Mouse (Mus musculus) kidney, adult 8-10 months (tissue): ENCODE results near the gene Fcnb.

Experiments used
- DNase-seq, 2 experiments: peaks; one replicate each; pipeline ENCODE4 v3.0.0; 2022

The Fcnb gene

GRCm38 (mm10) chr2:28075616-28076187 lies 9.0 kb downstream of the Fcnb start:
- DNase-seq = no peak

- DNase-seq = no peak
Observed at GRCm38 (mm10) chr2:28068537-28068878, 16.2 kb downstream of the Fcnb start.

- DNase-seq = no peak
Observed at GRCm38 (mm10) chr2:28067821-28068536, 16.7 kb downstream of the Fcnb start.

DNA sequence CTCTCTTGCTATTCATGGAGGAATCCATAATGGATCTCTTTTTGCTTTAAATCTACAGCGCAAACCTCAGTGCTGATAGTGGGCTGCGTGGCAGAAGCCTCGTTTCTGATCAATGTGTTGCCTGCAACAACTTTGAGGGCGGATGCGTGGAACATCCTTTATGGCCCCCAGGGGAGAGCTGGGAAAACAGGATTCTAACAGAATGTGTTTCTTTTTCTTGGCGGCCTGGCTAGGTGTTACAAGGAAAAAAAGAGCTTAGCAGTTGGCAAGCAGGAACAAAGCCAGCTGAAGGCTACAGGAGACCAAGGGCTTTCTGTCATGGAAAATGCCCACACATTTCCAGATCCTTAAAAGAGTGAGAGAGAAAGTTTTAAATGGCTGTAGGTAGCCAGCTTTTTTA lies 17.5 kb downstream of the Fcnb start:
- no peak for DNase-seq

DNA sequence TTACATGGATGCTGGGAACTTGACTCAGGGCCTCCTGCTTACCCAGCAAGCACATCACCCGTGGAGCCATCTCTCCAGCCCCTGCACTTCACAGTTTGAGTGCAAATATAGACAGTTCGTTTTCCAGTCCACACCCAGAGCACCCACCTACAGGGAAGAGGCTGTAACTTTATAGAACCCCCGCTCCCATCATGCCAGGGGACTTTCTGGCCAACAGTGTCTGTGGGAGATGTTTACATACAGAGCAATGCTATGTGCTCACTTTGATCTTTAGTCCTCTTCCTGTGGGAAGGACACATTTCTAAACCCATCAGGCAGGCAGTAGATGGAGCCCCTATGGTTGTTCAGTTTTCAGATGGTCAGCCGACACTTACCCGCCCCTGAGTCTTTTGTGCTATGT lies 18.0 kb downstream of the Fcnb start:
- no peak for DNase-seq

DNA sequence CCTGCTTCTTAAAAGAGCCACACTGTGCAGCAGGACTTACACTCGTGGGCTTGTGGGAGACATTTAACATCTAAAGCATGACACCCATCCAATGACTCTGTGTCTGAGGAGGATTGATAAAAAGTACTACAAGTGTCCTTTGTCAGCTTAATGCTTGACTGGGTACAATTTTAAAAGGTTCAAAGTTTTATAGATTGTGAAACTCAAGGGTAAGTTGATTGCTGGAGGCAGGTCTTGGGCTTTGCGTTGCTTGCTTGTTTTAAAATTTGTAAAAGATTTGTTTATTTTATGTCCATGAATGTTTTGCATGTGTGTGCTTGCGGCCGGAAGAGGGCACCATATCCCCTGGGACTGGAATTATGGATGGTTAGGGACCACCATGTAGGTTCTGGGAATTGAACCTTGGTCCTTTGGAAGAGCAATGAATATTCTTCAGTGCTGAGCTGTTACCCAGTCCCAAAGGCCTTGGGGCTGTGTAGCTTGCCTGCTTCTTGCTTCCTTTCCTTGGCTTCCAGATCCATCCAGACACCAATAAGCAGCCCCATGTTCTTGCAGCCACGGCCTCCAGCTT lies 19.5 kb downstream of the Fcnb start:
- DNase-seq = no peak

- DNase-seq = no peak
Observed at GRCm38 (mm10) chr2:28064339-28065080, 20.2 kb downstream of the Fcnb start.

GRCm38 (mm10) chr2:28063711-28064338 lies 20.9 kb downstream of the Fcnb start:
- no peak for DNase-seq

GRCm38 (mm10) chr2:28059922-28060321 lies 24.8 kb downstream of the Fcnb start:
- no peak for DNase-seq

DNA sequence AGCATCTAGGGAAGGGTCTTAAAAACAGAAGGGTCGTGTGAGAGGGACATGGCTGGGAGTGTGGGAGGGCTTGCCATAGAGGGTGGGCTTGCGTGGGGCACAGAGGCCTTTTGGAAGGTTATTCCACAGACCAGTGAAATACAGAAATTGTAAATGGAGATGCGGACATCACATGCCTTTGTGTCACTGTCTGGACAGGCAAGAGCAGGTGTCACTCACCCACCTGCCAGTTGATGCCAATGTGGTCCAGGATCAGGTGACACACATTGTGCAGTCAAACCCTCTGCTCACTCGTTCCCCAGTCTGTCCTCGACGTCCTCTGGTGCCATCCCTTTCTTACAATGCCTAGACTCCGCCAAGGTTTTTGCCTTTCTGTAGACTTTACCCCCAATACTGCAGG lies 37.6 kb downstream of the Fcnb start:
- DNase-seq = no peak

GRCm38 (mm10) chr2:28046311-28046710 lies 38.4 kb downstream of the Fcnb start:
- DNase-seq = no peak

GRCm38 (mm10) chr2:28044920-28045598 lies 39.6 kb downstream of the Fcnb start:
- no peak for DNase-seq

GRCm38 (mm10) chr2:28040466-28040865 lies 44.2 kb downstream of the Fcnb start:
- DNase-seq = no peak

DNA sequence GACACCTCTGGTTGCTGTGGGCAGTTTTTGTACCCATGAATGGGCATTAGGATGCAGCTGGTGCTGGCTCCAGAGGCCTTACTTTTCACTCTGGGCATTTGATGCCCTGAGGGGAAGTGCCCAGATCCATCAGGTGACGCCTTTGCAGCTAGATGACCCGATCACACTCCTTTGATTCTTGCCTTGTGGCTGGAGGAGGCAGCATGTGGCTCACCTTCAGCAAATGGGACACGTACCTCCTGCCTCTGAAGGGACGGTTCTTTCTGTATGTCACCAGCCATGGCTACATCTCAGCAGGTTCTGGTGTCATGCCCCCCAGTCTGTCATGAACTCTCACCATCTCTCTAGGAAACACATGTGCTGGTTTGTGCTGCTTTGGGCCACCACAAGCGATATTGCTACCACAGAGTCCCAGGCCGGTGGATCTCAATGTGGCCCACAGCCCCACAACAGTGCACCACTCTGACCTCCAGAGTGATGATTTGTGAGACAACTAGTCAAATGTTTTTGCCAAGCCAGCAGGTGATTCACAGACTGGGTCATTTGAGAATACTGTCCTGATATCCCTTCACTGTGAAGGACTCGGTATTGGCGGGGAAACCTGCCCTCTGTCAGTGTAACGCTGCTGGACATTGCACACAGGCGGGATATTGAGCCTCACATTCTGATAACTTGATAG lies 44.9 kb downstream of the Fcnb start:
- no peak for DNase-seq

DNA sequence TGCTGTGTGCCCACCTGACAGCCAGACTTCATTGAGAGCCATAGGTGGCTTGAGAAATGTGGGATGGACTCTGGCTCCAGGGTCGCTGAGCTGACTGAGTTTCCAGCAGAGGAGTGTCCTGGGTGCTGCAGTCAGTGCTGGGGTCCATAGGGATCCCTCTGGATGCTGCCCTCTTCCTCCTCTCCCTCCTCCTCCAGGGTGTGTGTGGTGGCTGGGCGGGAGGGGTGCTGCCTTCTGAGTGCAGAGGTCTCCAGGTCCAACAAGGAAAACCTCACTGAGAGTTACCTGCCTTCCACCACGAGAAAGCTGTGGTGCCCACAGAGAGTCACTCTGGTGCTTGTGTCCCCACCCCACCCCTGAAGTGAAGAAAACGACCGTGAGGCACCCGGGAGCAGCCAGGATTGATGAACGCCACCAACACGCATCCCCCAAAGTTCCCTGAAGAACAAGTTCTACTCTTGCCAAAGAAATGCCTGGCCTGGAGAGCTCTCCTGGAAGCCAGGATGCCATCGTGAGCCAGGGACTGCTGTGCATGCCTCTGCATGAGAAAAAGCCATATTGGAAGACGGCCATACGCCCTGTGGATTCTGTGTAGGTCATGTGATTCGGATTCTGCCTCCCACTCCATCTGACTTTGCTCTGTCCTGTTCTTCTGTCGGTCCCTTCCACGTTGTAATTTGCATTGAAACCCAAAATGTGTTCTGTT lies 46.1 kb downstream of the Fcnb start:
- DNase-seq = peak in 1 of 2 experiments; percentile 53

- peak; percentile 26 to 44 for DNase-seq
Observed at GRCm38 (mm10) chr2:28037505-28038390, 46.9 kb downstream of the Fcnb start.

DNA sequence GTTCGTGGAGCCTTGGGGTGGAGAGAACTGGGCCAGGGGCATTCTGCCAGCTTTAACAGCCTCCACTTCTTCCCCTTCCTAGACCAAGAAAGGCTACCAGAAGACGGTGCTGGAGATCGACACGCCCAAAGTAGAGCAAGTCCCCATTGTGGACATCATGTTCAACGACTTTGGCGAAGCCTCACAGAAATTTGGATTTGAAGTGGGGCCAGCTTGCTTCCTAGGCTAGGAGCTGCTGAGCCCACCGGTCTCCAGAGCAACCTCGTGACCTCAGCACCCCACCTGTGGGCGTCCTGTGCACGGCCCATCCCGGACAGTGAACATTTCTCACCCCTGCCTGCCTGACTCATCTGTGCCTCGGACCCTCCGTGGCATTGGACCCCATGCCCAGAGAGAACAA lies 47.9 kb downstream of the Fcnb start:
- DNase-seq = no peak

- DNase-seq = no peak
Observed at GRCm38 (mm10) chr2:28034011-28034710, 50.5 kb downstream of the Fcnb start.

GRCm38 (mm10) chr2:28032469-28032868 lies 52.2 kb downstream of the Fcnb start:
- no peak for DNase-seq

- DNase-seq = no peak
Observed at GRCm38 (mm10) chr2:28031860-28032259, 52.8 kb downstream of the Fcnb start.
